Mouse (Mus musculus) WW6 (cell line): Measurements from ENCODE around the gene Prrg2.
"Not testable (repeated sequence)": the region's sequence is repeated elsewhere in the genome, so short reads cannot be mapped to it uniquely, and the experiment has no call there.

Experiments
- DNase-seq: peaks from one replicate; pipeline ENCODE4 v3.0.0-alpha.2; 2013; ENCODE audit warnings: low read depth, low spot score

The Prrg2 gene

DNA sequence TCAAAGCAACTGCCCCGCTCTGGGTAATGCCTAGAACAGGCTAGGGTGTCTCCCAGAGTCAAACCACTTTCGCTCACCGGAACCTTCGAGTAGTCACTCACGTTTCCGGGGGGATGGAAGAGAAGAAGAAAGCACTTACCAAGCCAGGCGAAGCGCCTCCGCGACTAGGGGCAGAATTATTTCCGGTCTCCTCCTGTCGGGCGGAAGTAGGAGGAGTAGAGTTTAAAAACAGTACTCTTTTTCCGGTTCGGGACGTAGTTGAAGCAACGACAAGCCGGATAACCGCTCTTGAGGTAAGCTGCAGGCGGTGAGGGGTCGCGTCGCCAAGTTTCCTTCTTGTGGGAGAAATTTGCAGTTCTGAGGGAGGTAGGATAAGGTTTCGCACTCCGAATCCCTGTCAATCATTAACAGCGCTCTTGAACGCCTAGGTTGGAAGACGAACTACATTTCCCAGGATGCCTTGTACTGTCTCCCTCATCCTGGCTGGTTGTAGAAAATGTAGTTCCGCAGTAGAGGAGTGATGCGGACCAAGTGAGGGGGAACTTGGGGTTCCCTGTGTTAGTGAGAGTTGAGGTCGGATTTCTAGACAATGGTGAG, at the start of gene Prrg2, which contains the start of gene Nosip:
TSS of gene Prrg2 (minus strand) at position 439 of the 597 bp plus-strand sequence.
TSS of gene Nosip (plus strand) at position 191 of the 597 bp plus-strand sequence.
- DNase-seq: peak; percentile 90

DNA sequence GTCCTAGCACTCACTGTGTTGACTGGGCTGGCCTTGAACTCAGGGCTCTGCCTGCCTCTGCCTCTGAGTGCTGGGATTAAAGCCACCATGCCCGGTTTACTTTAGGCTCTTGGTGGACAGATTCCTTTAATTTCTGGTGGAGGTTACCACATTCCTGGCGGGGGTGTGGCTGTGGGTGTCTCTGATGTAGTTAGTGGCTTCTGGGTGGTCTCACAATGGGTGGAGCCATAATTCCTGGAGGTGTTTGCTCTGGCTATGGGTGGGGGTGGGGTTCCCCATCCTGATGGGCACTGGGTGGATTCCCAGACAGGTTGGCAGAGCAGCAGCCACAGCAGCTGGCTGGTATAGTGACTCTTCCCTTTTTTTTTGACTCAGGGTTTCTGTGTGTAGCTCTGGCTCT, 49.5 kb upstream of the Prrg2 start:
- DNase-seq: no peak

DNA sequence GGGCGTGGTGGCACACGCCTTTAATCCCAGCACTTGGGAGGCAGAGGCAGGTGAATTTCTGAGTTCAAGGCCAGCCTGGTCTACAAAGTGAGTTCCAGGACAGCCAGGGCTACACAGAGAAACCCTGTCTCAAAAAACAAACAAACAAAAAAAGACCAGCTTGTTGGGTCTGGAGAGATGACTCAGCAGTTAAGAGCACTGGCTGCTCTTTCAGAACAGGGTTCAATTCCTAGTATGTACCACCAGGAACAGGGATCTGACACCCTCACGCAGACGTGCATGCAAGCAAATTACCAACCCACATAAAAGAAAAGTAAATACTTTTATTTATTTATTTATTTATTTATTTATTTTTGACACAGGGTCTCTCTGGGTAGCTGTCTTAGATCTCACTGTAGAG, 47.6 kb upstream of the Prrg2 start:
- not testable (repeated sequence) for DNase-seq

DNA sequence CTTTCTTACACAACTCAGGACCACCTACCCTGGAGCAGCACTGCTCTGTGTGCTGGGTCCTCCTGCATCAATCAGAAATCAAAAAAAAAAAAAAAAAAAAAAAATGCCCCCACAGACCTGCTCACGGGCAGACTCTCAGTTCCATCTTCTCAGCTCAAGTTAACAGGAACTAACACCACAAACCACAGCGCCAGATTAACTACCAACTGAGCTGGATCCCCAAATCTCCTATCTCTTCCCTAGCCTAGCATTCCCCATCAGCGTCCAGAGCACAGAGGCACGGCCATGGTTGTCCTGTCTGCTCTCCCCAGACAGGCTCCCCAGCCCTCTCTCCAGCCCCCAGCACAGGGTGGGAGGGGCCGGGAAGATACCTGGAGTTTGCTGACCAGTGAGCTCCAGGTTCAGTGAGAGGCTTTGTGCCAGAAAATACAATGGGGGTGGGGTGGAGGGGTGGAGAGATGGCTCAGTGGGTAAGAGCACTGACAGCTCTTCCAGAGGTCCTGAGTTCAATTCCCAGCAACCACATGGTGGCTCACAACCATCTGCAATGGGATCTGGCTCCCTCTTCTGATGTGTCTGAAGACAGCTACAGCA, 44.7 kb upstream of the Prrg2 start:
- DNase-seq: no peak

DNA sequence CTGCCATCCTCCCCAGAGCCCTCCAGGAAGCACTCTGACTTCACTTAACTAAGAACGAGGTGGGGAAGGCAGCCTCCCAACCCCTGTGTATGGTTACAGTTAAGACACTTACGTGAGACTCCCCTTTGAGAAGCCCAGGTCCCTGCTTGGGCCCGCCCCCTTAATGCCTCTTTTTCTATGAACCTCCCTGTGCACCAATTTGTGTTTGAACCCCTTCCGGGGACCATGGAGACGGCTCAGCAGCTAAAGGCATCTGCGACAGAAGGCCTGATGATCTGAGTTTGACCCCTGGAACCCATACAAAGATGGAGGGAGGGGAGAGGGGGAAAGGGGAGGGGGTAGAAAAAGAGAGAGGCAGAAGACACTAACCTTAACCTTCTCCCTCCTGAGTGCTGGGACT, 44.0 kb upstream of the Prrg2 start:
- DNase-seq: no peak

DNA sequence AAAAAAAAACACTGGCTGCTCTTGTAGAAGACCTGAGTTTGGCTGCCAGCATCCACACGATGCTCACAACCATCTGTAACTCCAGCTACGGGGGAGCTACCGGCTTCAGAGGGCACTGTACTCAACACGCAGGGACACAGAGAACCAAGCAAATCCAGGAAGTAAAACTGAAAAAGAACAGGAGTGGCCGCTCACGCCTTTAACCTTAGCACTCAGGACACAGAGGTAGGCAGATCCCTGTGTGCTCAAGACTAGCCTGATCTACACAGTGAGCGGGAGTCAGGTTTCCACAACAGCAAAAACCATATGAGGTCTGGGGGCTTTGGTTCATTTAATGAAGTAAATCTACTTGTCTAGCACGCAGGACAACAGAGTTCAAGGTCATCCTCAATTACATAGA, 43.0 kb upstream of the Prrg2 start:
- no peak for DNase-seq

DNA sequence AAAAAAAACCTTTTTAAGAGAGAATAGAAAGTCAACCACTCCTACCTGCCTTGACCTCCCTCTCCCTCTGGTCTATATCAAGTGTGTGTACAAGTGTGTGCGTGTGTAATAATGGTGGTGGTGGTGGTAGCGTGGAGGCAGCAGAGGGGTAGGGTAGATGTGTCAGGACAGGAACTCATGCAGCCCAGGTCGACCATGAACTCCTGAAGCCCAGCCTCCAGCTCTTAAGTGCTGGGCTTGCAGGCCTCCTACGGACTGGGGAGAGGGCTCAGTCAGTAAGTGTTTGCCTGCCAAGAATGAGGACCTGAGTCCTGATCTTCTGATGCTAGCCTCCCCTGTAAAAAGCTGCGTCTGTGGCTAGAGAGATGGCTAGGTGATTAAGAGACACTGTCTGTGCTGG, 42.5 kb upstream of the Prrg2 start:
- DNase-seq: no peak

DNA sequence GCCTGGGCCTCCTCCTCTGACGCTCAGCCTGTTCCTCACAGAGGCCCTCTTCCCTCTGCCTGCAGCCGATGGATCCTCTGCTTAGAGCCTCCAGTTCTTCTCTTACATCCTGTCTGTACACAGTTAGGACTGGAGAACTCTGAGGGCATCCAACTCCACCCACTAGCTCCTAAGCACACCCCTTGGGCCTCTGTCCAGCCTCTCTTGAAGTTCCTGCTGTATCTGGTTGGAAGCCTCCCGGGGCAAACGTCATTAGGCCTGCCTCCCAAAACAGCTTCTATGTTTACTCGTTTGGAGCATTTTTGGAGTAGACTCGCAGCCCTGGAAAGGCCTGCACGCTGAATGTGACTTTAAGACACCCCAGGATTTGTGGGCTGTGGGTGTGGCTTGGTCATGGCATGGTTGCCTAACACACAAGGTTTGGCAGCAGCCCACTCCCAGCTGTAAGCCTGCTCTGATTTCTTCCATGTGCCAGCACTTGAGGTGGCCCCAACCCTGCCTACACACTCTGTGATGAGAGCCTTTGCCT, 41.2 kb upstream of the Prrg2 start, which contains the start of gene Fcgrt:
TSS of gene Fcgrt (minus strand) at position 200 of the 529 bp plus-strand sequence.
- no peak for DNase-seq

DNA sequence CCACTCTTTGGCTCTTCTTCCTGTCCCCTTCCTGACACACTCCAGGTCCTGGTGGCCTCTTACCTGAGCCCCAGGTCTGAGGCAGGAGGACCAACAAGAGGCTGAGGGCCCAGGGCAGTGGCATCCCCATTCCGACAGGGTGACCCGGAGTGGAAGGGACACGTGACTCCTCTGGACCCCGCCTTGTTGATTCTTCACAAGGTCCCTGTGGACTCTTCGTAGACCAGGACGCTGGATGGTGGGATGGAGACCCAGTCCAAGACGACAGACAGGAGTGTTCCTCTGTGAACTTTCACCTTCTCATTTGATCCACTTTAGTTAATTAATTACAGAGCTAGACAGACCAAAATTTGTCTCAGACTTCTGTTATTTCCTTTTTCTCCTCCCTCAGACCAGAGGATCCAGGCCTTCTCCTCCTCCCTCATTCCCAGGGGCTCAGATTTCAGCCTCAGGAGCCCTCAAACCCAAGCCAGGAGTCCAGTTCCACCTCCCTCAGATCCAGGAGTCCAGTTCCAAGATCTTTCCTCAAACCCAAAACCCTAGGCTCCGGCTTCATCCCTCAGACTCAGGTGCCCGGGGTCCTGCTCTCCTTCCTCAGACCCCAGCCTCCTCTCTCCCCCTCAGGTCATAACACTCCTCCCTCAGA, 40.6 kb upstream of the Prrg2 start:
- DNase-seq: no peak

DNA sequence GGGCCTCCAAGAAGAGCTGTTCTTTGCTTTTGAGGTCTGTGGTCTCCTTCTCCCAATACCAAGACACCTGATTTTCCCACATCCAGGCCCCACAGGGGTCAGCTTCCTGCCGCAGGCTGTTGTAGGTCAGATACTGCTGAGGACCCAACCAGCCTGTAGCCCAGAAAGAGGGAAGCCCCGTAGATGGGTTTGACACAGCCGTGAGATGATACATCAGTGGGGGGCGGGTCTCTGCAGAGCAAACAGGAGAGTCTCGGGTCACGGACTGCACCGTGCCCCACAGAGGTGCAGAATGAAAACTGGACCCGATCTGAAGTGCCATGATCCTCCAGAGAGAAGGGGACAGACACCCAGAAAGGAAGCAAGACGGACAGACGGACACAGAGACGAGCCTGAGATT, 40.0 kb upstream of the Prrg2 start:
- no peak for DNase-seq

DNA sequence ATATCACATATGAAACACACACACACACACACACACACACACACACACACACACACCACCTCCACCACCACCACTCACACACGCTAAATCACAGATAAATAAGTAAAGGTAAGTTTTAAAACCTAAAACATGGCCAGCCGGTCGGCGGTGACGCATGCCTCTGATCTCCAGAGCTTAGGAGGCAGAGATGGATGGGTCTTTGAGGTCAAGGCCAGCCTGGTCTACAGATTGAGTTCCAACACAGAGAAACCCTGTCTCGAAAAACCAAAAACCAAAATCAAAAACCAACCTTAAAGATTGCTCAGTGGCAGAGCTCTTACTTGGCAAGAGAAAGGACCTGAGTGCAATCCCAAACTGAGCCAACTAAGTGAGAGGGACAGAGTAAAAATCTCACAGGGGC, 37.6 kb upstream of the Prrg2 start:
- DNase-seq: no peak

DNA sequence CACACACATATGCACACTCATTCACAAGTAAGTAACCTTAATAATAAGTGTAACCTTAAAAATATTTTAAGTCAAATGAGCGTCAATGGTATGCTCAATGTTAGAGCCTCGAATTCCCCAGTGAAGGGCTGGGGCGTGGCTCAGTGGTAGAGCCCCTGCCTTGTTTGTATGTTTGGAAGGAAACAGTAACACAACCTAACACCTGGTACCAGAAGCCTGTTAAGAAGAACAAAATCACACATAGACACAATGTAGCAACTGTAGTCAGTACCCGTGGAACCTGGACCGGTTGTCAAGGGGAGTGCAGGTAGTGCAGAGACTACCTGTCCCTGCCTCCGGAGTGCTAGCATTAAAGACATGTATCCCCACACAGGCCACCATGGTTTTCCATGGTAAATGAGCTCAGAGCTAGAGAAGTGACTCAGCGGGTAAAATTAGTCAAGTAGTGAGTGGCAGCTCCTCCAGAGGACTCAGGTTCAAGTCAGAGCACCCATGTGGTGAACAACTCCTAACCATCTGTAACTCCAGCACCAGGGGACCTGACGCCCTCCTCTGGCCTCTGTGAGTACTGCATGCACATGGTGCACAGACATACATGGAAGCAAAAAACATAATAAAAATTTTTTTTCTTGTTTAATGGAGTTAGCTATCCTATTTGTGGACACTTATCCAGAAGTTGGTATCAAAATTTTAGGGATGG, 36.2 kb upstream of the Prrg2 start:
- DNase-seq: no peak

DNA sequence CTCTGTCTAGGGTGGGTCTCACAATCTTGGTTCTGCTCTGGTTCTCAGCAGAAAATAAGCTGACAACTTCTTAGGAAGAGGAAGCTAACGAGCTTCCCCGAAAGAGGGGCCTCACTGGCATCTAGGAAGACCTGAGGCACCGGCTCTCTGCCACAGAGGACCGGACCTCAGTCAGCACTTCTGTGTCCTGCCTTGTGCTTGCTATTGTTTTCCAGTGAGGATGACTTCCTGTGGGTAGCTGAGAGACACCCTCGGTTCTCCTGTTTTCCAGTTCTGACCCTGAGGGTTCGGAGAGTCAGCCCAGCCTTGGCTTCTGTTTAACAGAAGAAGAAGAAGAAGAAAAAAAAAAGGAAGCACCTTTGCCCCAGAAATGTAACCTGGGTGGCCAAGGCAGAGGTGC, 35.0 kb upstream of the Prrg2 start:
- DNase-seq: no peak

DNA sequence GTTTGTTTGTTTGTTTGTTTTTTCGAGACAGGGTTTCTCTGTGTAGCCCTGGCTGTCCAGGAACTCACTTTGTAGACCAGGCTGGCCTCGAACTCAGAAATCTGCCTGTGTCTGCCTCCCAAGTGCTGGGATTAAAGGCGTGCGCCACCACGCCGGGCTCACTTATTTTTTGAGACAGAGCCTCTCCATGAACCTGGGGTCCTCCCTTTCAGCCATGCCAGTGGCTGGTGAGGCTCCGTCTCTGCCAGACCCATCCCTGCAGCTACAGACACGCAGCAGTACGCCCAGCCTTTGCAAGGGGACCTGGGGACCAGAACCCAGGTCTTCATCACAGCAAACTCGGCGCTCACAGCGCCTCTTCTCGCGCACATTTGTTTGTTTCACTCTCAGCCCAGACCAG, 33.5 kb upstream of the Prrg2 start:
- not testable (repeated sequence) for DNase-seq

DNA sequence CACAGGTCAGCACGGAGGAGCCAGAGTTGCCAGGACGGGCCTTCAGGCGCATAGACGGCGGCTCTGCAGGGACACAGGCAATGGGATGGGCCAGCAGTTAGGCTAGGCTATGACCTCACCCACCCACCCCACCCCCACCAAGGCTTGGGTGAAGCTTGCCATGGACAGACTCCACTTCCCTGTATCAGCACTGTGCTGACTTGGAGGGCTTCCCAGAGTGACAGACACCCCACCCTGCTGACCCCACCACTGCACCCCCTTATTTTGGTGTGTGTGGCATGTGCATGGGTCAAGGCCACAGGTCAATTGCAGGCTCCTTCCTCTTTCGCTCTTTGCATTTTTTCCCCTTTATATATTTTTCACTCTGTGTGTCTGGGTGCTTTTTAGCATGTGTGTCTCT, 32.9 kb upstream of the Prrg2 start:
- DNase-seq: no peak

DNA sequence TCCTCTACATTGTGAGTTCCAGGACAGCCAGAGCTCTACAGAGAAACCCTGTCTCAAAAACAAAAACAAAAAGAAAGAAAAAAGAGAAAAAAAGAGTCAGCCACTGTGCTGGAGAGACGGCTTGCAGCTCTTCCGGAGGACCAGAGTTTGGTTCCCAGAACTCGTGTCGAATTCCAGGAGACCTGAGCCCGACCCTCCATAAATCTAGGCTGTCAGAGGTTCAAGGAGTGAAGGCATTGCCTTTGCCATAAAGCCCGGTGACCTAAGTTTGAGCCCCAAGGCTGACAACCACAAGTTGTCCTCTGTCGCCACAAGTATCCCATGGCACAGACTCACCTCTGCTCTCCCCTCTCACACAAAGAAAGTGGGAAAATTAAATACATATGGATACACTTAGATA, 31.6 kb upstream of the Prrg2 start:
- no peak for DNase-seq

DNA sequence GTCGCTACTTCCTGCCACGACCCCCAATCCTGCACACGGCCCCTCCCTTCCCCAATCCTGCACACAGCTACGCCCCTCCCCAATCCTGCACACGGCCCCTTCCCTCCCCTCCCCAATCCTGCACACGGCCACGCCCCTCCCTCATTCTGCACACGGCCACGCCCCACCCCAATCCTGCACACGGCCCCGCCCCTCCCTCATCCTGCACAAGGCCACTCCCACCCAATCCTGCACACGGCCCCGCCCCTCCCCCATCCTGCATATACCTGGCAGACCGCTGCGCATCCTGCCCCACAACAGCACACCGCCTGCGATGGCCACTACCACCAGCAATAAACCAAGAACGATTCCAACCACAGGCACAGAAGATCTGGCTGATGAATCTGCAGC, 31.0 kb upstream of the Prrg2 start:
- DNase-seq: no peak

DNA sequence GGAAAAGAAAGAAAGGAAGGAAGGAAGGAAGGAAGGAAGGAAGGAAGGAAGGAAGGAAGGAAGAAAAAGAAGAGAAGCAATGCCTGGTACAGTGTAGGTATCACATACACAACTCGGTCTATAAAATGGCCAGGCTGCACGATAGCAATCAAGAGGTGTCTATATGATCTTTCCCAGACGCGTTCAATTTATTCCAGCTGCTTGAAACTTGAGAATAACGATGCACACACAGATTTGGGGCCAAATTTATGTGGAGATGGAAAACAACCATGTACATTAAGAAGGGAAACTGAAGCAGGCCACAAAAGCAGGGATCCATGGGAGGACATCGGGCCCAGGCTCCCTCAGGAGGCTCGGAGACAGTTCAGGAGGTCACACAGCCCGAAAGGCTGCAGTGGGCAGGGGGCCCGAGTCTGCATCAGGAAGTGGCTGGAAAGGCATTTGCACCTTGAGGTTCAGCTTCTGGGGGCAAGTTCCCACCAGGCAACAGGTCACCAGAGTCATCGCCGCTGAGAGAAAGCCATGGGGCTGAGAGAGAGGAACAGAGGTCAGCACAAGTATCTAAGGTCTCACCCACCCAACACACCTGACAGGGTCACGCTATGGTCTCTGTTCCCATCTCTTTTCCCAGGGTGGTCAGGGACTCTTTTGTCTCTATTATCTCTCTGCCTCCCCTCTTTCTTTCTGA, 30.5 kb upstream of the Prrg2 start:
- DNase-seq: no peak

DNA sequence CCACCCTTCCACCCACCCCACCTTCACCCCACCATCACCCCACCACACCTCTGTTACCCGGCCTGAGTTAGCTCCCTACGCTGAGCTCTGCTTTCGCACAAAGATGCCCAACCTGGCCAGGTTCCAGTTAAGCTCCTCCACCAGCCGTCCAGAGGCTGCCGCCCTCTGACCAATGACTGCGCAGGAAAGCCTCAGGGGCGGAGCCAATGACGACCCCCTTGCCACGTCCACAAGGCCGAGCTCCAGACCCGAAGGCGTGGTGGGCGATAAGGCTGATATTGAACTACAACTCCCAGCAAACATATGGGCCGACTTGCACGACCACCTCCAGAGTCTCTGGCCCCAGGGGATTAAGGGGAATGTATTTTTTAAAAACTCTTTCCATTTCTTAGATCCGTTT, 29.6 kb upstream of the Prrg2 start, which contains the start of gene Rcn3:
TSS of gene Rcn3 (minus strand) at position 174 of the 400 bp plus-strand sequence.
- no peak for DNase-seq

DNA sequence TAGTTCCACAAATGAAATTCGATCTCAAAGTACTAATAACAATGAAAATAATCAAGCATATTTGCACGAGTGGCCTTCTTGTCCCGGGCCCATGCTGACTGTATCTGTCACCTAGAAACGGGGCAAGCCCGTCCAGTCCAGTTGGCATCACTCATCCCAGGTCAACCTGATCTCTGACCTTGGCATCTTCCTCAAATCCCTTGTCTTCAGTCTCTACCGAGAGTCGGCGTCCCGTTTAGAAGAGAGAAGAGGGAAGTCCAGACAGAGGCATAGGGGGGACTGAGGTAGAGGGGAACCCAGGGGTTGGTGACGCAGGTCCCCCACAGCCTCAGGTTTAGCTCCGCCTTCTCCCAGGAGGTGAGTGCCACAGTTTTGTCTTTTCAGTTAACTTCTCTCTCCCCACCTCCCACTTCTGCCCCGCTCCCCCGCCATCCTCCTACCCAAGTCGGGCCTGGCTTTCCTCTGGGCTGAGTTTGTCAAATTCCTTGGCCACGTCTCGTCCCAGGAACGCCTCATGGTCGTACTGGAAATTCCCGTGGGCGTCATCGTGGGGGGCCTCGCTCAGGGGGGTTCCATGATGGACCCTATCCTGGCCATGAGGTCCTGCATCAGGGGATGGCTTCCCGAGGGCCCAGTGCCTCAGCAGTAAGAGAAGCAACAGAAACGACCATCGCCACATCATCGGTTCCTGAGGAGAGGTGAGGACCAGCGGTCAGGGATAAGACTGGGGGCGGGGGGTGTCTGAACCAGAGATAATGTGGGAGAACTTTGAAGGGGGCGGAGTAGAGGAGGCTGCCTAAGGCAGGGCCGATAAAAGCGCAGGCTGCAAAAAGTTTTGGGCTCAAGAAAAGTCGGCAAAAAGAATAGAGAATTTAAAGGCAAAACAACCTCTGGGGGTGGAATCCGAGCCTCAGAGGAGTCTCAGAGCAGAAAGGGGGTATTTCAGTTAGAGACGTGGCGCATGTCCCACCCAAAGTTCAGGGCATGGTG, 28.8 kb upstream of the Prrg2 start:
- no peak for DNase-seq
